Mouse (Mus musculus) splenic B cell, adult 2 months (primary cell): Measurements from ENCODE around the gene Scn4b.
A peak's percentile ranks its signal among the peaks of the same experiment; 100 is the strongest.

Experiments used
- DNase-seq: peaks from one replicate; pipeline ENCODE4 v3.0.0-alpha.2; 2011; ENCODE audit warnings: low read depth, low spot score
- H3K27me3 ChIP-seq: 2 replicates; pipeline ENCODE4 v1.6.1; 2012; ENCODE audit warnings: mild to moderate bottlenecking, low read length, moderate library complexity, mixed read lengths; ENCODE audit not compliant: control insufficient read depth, poor library complexity, insufficient read depth, severe bottlenecking
- H3K36me3 ChIP-seq: 2 replicates; pipeline ENCODE4 v1.6.1; 2012; ENCODE audit warnings: mild to moderate bottlenecking, low read length, moderate library complexity, mixed read lengths; ENCODE audit not compliant: control insufficient read depth, poor library complexity, insufficient read depth, severe bottlenecking

Gene Scn4b

GRCm38 (mm10) chr9:45119316-45119953 is 18.8 kb upstream of the Scn4b start:
- DNase-seq: peak; percentile 31
- no peaks in the 10 kb centered on the region for H3K36me3 ChIP-seq
- H3K27me3 ChIP-seq: no peaks in the 10 kb centered on the region

GRCm38 (mm10) chr9:45119954-45120530 is 18.2 kb upstream of the Scn4b start:
- no peaks in the 10 kb centered on the region for H3K36me3 ChIP-seq
- DNase-seq: no peak
- H3K27me3 ChIP-seq: no peaks in the 10 kb centered on the region

- Histone ChIP-seq H3K27me3 (no peaks in the 10 kb centered on the region), H3K36me3 (no peaks in the 10 kb centered on the region)
- no peak for DNase-seq
Measured at GRCm38 (mm10) chr9:45120567-45120966, 17.6 kb upstream of the Scn4b start.

- Histone ChIP-seq H3K27me3 (no peaks in the 10 kb centered on the region), H3K36me3 (no peaks in the 10 kb centered on the region)
- no peak for DNase-seq
Measured at GRCm38 (mm10) chr9:45121001-45121400, 17.2 kb upstream of the Scn4b start.

GRCm38 (mm10) chr9:45121769-45122168 is 16.4 kb upstream of the Scn4b start:
- Histone ChIP-seq H3K36me3 (no peaks in the 10 kb centered on the region), H3K27me3 (no peaks in the 10 kb centered on the region)
- DNase-seq: peak; percentile 93

GRCm38 (mm10) chr9:45122209-45122761 is 15.9 kb upstream of the Scn4b start:
- Histone ChIP-seq H3K27me3 (no peaks in the 10 kb centered on the region), H3K36me3 (no peaks in the 10 kb centered on the region)
- peak; percentile 93 for DNase-seq

GRCm38 (mm10) chr9:45125211-45125610 is 13.0 kb upstream of the Scn4b start:
- Histone ChIP-seq H3K27me3 (no peaks in the 10 kb centered on the region), H3K36me3 (no peaks in the 10 kb centered on the region)
- no peak for DNase-seq

- Histone ChIP-seq H3K27me3 (no peaks in the 10 kb centered on the region), H3K36me3 (no peaks in the 10 kb centered on the region)
- peak; percentile 57 for DNase-seq
Measured at GRCm38 (mm10) chr9:45126941-45127340, 11.3 kb upstream of the Scn4b start.

GRCm38 (mm10) chr9:45130119-45130518 is 8.1 kb upstream of the Scn4b start:
- no peaks in the 10 kb centered on the region for H3K27me3 ChIP-seq
- H3K36me3 ChIP-seq: no peaks in the 10 kb centered on the region
- no peak for DNase-seq

- Histone ChIP-seq H3K27me3 (no peaks in the 10 kb centered on the region), H3K36me3 (no peaks in the 10 kb centered on the region)
- DNase-seq: peak; percentile 87
Measured at GRCm38 (mm10) chr9:45133484-45134310, 4.5 kb upstream of the Scn4b start.

- H3K36me3 ChIP-seq: 0 out of 2 replicates have a peak, but pooled peaks cover 1% of the 10 kb centered on the region
- DNase-seq: no peak
- H3K27me3 ChIP-seq: no peaks in the 10 kb centered on the region; the same call in 1 of the 2 replicates
Measured at GRCm38 (mm10) chr9:45136442-45137169, 1.6 kb upstream of the Scn4b start.

GRCm38 (mm10) chr9:45139082-45139481 is 887 bp downstream of the Scn4b start:
- no peak for DNase-seq
- Histone ChIP-seq H3K27me3 (no peaks in the 10 kb centered on the region; the same call in 1 of the 2 replicates), H3K36me3 (0 out of 2 replicates have a peak, but pooled peaks cover 1% of the 10 kb centered on the region)

- no peaks in the 10 kb centered on the region; the same call in 1 of the 2 replicates for H3K27me3 ChIP-seq
- 0 out of 2 replicates have a peak, but pooled peaks cover 1% of the 10 kb centered on the region for H3K36me3 ChIP-seq
- DNase-seq: no peak
Measured at GRCm38 (mm10) chr9:45140945-45141344, 2.8 kb downstream of the Scn4b start.

GRCm38 (mm10) chr9:45142686-45143085 is 4.5 kb downstream of the Scn4b start:
- 0 out of 2 replicates have a peak, but pooled peaks cover 1% of the 10 kb centered on the region for H3K36me3 ChIP-seq
- no peaks in the 10 kb centered on the region; the same call in 1 of the 2 replicates for H3K27me3 ChIP-seq
- no peak for DNase-seq
